Mouse (Mus musculus): ENCODE measurements around the gene Gm49353.
A peak's percentile ranks its signal among the peaks of the same experiment; 100 is the strongest.

The Gm49353 gene

GRCm38 (mm10) chr10:29198642-29199041 is at the start of gene Gm49353:
Gene Gm49353 (plus strand): TSS chr10:29198954.
- no peak for DNase-seq (ENCODE audit: low spot score in 2 of 2)

GRCm38 (mm10) chr10:29155304-29155703 is 43.5 kb upstream of the Gm49353 start:
- DNase-seq (ENCODE audit: low spot score in 2 of 2): no peak

GRCm38 (mm10) chr10:29161664-29162063 is 37.1 kb upstream of the Gm49353 start:
- no peak for DNase-seq (ENCODE audit: low spot score in 2 of 2)

- no peak for DNase-seq (ENCODE audit: low spot score in 2 of 2)
Observed at GRCm38 (mm10) chr10:29173778-29174177, 25.0 kb upstream of the Gm49353 start.

GRCm38 (mm10) chr10:29175656-29176055 is 23.1 kb upstream of the Gm49353 start:
- no peak for DNase-seq (ENCODE audit: low spot score in 2 of 2)

- DNase-seq (ENCODE audit: low spot score in 2 of 2): no peak
Observed at GRCm38 (mm10) chr10:29176881-29177280, 21.9 kb upstream of the Gm49353 start.

GRCm38 (mm10) chr10:29178003-29178402 is 20.8 kb upstream of the Gm49353 start:
- no peak for DNase-seq (ENCODE audit: low spot score in 2 of 2)

GRCm38 (mm10) chr10:29180210-29180609 is 18.5 kb upstream of the Gm49353 start:
- no peak for DNase-seq (ENCODE audit: low spot score in 2 of 2)

- no peak for DNase-seq (ENCODE audit: low spot score in 2 of 2)
Observed at GRCm38 (mm10) chr10:29181046-29181445, 17.7 kb upstream of the Gm49353 start.

GRCm38 (mm10) chr10:29193769-29194168 is 5.0 kb upstream of the Gm49353 start:
- no peak for DNase-seq (ENCODE audit: low spot score in 2 of 2)

GRCm38 (mm10) chr10:29196811-29197210 is 1.9 kb upstream of the Gm49353 start:
- DNase-seq (ENCODE audit: low spot score in 2 of 2): no peak

GRCm38 (mm10) chr10:29199835-29200234 is 1.1 kb downstream of the Gm49353 start:
- DNase-seq (ENCODE audit: low spot score in 2 of 2): no peak

GRCm38 (mm10) chr10:29200609-29201008 is 1.9 kb downstream of the Gm49353 start:
- no peak for DNase-seq (ENCODE audit: low spot score in 2 of 2)

- DNase-seq (ENCODE audit: low spot score in 2 of 2): no peak
Observed at GRCm38 (mm10) chr10:29206730-29207129, 8.0 kb downstream of the Gm49353 start.

- DNase-seq (ENCODE audit: low spot score in 2 of 2): no peak
Observed at GRCm38 (mm10) chr10:29208735-29209134, 10.0 kb downstream of the Gm49353 start.

GRCm38 (mm10) chr10:29211453-29211852 is 12.7 kb downstream of the Gm49353 start, which contains the start of gene 9330159F19Rik:
Gene 9330159F19Rik (plus strand): TSS chr10:29211606.
- DNase-seq (ENCODE audit: low spot score in 2 of 2): peak; percentile 4 to 33

- DNase-seq (ENCODE audit: low spot score in 2 of 2): peak in 1 of 2 experiments; percentile 40
Observed at GRCm38 (mm10) chr10:29213534-29214100, 14.9 kb downstream of the Gm49353 start.

GRCm38 (mm10) chr10:29216957-29217356 is 18.2 kb downstream of the Gm49353 start:
- DNase-seq (ENCODE audit: low spot score in 2 of 2): no peak

- no peak for DNase-seq (ENCODE audit: low spot score in 2 of 2)
Observed at GRCm38 (mm10) chr10:29217451-29217850, 18.7 kb downstream of the Gm49353 start.

GRCm38 (mm10) chr10:29225329-29225728 is 26.6 kb downstream of the Gm49353 start:
- no peak for DNase-seq (ENCODE audit: low spot score in 2 of 2)

GRCm38 (mm10) chr10:29231208-29231607 is 32.5 kb downstream of the Gm49353 start:
- no peak for DNase-seq (ENCODE audit: low spot score in 2 of 2)

All from heart, adult 9 months (tissue).